Mouse (Mus musculus): ENCODE data around the gene Paf1. TPM values are rescaled to one million over a fixed set of nuclear protein-coding genes. Genes with fewer than 3 reads are reported as not detected.
A peak's percentile ranks its signal among the peaks of the same experiment; 100 is the strongest.

Gene Paf1
- polyA plus RNA-seq, 1 experiment from 2014 or later, result 103 TPM

DNA sequence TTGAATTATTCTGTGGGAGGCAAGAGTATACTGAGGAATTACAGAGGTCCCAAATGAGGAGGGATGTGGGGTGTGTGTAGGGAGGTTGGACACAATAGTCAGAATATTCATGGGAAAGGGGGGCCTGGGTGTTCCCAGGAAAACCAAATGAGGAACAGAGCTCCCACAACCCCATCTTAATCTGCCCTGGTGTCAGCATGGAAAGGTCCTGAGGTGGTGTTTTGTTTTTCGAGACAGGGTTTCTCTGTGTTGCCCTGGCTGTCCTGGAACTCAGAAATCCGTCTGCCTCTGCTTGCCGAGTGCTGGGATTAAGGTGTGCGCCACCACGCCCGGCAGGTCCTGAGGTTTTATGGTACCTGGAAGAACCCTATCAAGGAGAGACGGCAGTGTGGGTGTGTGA lies 34.3 kb upstream of the Paf1 start:
- peaks cover 24% of the 10 kb centered on the region for H3K4me1 ChIP-seq (replicated peaks)
- 0 out of 2 replicates have a peak overlapping the region, but pooled peaks have one; percentile 52 for H3K27ac ChIP-seq (replicated peaks)
- peak overlapping the region; percentile 14; the same call in 1 of the 2 replicates for H3K9ac ChIP-seq
- H3K9me3 ChIP-seq, result no peaks in the 10 kb centered on the region
- H3K27me3 ChIP-seq, result no peaks in the 10 kb centered on the region
- H3K4me2 ChIP-seq, result no peak overlapping the region
- H3K4me3 ChIP-seq, result no peak overlapping the region
- H3K36me3 ChIP-seq, result peaks cover 64% of the 10 kb centered on the region
- no peak for ATAC-seq (ENCODE audit: low read depth)
- 77% methylated on average over 7 of the region's 7 CpGs for WGBS

DNA sequence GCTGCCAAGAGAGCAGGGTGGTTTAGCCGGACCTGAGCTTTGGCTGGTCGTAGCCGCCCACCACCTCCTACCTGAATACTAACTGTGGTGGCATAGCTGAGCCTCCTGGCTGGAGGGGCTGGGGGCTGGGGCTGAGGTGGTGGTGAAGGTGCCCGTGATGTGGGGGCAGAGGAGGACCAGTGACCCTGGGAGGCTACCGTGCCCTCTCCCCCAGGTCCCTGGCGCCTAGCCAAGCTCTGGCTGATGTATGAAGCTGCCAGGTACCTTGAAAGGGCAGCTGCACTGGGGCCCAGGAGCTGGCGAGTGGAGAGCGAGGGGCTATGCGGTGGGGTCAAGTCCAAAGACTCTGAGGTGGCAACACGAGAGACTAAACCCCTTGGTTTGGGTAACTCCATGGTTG lies 32.9 kb upstream of the Paf1 start:
- no peak for ATAC-seq (ENCODE audit: low read depth)
- WGBS, result 91% methylated on average over 10 of the region's 10 CpGs

DNA sequence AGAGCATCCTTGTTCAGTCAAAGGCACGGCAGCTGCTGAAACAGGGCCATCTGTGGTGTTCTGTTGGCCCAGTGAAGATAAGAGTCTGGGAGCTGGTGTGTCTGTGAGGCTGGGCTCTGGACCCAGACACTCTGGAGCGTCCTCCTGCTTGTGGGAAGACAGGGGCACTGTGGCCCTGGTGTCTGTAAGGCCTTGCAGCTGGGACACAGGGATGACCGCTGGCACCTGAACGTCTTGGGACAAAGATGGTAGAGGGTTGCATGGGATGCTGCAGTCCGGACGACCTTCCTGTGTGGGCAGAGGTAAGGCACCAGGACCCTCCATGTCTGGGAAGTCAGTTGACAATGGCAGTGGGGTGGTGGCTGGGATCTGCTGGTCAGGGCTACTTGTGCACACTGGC lies 32.5 kb upstream of the Paf1 start:
- peaks cover 65% of the 10 kb centered on the region for H3K36me3 ChIP-seq
- WGBS, result 92% methylated on average over 6 of the region's 6 CpGs

More for the DNA sequence above, 32.9 kb upstream of the Paf1 start:
- no peak overlapping the region for H3K4me2 ChIP-seq
- peaks cover 64% of the 10 kb centered on the region for H3K36me3 ChIP-seq
- no peak overlapping the region for H3K9ac ChIP-seq
- H3K27me3 ChIP-seq, result no peaks in the 10 kb centered on the region
- H3K4me3 ChIP-seq, result no peak overlapping the region
- H3K4me1 ChIP-seq (replicated peaks), result peaks cover 24% of the 10 kb centered on the region
- H3K27ac ChIP-seq (replicated peaks), result no peak overlapping the region
- no peaks in the 10 kb centered on the region for H3K9me3 ChIP-seq

DNA sequence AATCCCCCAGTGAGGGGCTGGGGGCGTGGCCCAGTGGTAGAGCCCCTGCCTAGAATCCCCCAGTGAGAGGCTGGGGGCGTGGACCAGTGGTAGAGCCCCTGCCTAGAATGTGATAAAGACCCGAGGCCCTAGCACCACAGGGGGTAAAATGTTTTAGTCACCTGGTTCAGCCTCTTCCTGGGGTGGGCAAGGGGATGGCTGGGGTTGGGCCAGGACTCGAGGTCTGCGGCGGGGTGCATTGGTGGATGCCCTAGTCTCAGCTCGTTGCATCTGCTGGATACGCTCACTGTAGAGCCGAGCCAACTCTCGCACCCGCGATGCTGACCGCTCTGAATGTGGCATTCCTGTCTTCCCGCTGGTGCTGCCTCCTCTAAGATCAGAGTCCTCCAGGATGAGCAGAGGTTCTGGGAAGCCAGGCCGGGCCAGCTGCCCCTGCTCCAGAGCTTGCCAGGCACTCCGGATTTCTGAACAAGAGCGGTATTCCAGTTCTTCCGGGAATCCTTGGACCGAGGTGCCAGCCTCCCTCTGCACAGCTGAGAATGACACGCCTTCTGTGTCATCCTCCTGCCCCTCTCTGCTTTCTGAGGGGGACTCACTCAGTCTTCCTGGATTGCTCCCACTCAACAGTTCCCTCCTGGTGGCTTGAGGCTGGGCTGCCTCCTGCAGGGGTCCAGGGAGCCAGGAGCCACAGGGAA lies 31.0 kb upstream of the Paf1 start:
- Histone ChIP-seq H3K36me3 (peaks cover 76% of the 10 kb centered on the region), H3K9ac (no peak overlapping the region), H3K4me2 (no peak overlapping the region), H3K4me1 (replicated peaks) (peaks cover 21% of the 10 kb centered on the region), H3K9me3 (no peaks in the 10 kb centered on the region), H3K4me3 (no peak overlapping the region), H3K27me3 (no peaks in the 10 kb centered on the region), H3K27ac (replicated peaks) (no peak overlapping the region)
- no peak for ATAC-seq (ENCODE audit: low read depth)
- 96% methylated on average over 20 of the region's 20 CpGs for WGBS

More for the DNA sequence above, 32.5 kb upstream of the Paf1 start:
- Histone ChIP-seq H3K4me2 (no peak overlapping the region), H3K9ac (no peak overlapping the region), H3K4me1 (replicated peaks) (peaks cover 24% of the 10 kb centered on the region), H3K9me3 (no peaks in the 10 kb centered on the region), H3K4me3 (no peak overlapping the region), H3K27me3 (no peaks in the 10 kb centered on the region), H3K27ac (replicated peaks) (no peak overlapping the region)
- no peak for ATAC-seq (ENCODE audit: low read depth)

DNA sequence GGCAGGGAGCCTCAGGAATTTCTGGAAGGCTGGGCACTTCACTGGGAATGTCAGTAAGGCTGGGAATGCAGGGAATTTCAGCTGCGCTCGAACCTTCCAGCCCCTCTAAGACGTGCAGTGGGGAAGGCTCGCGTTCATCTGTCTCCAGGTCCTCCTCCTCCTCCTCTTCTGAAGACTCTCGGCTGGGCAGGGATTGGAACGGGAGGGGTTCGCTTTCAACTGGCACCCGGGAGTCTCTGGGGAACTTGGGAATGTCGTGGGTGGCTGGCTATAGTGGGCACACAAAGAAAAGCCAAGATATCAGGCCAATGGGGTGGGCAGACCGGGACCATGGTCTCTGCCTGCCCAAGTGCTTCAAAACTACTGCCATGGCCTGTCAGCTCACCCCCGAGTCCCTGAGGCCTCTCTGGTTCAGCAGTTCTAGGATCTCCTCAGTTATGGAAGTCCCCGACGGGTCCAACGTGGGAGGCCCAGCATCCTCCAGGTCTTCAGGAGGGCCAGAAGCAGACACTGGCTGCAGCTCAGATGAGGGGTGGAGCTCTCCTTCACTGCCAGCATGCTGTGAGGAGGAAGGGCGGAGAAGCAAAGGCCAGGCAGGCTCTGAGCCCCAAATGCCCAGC lies 30.2 kb upstream of the Paf1 start:
- H3K4me3 ChIP-seq, result no peak overlapping the region
- peaks cover 14% of the 10 kb centered on the region; the same call in 1 of the 2 replicates for H3K4me1 ChIP-seq (replicated peaks)
- 90% methylated on average over 16 of the region's 16 CpGs for WGBS
- peaks cover 84% of the 10 kb centered on the region for H3K36me3 ChIP-seq
- no peak overlapping the region for H3K9ac ChIP-seq
- H3K27me3 ChIP-seq, result no peaks in the 10 kb centered on the region
- no peaks in the 10 kb centered on the region for H3K9me3 ChIP-seq
- ATAC-seq (ENCODE audit: low read depth), result no peak
- no peak overlapping the region for H3K27ac ChIP-seq (replicated peaks)
- H3K4me2 ChIP-seq, result no peak overlapping the region

DNA sequence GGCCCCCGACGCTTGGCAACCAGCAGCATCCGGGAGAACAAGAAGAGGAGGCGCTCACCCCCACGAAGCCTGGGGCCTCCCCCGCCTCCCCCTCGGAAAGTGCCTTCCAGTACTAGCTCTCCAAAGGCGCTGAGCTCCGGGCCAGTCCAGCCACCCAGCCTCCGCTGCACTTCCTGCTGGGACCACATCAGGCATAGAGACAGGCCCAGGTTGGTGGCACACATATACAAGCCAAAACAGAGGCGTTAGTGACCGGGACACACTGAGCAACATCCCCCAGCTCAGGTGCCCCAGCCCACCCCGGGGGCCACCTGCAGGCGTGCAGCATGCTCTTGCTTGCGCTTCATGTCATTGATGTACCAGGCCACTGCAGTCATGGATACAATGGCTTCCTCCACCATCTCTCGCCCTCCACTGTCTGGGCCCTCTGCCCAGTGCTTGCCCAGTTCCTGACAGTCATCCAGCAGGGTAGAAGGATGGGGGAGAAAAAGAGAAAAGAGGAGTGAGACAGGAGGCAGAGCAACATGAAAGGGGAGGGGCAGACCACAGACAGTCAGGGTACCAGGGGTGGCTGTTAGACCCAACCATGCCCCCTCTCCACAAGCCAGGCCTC lies 25.0 kb upstream of the Paf1 start:
- Histone ChIP-seq H3K36me3 (peaks cover 65% of the 10 kb centered on the region), H3K4me2 (no peak overlapping the region), H3K4me3 (no peak overlapping the region), H3K4me1 (replicated peaks) (peaks cover 28% of the 10 kb centered on the region), H3K27ac (replicated peaks) (no peak overlapping the region), H3K27me3 (no peaks in the 10 kb centered on the region), H3K9ac (no peak overlapping the region), H3K9me3 (no peaks in the 10 kb centered on the region)
- ATAC-seq (ENCODE audit: low read depth), result no peak
- WGBS, result 91% methylated on average over 16 of the region's 16 CpGs

DNA sequence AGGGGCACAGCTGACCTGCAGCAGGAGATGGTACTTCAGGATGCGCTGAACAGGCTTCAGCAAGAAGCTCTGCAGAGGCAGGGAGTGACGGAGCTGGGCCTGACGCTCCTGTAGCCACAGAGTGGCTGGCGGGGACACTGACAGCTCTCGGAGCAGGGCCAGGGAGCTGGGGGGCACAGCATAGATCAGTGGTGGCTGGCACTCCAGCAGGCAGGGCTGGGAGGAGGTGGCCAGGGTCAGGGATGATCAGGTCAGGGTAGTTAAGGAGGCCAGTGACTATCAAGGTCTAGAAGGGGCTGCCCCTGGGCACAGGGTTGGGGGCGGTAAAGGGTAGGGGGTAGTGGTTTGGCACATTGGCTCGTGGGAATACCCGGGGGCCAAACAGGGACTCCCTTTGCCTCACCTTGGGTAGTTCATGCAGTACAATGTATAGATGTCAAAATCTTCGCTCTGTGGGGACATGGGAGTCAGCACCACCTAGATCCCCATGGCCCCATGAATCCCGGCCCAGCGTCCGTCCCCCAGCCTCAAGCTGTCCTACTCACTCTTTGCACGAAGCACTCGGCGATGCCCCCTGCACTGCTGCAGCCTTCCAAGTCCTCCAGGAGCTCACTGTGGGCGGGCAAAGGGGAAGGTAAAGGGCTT lies 24.4 kb upstream of the Paf1 start:
- Histone ChIP-seq H3K9ac (no peak overlapping the region), H3K4me1 (replicated peaks) (peaks cover 28% of the 10 kb centered on the region), H3K9me3 (no peaks in the 10 kb centered on the region), H3K4me2 (no peak overlapping the region), H3K4me3 (no peak overlapping the region), H3K27me3 (no peaks in the 10 kb centered on the region), H3K36me3 (peaks cover 61% of the 10 kb centered on the region), H3K27ac (replicated peaks) (no peak overlapping the region)
- ATAC-seq (ENCODE audit: low read depth), result no peak
- WGBS, result 93% methylated on average over 16 of the region's 16 CpGs

DNA sequence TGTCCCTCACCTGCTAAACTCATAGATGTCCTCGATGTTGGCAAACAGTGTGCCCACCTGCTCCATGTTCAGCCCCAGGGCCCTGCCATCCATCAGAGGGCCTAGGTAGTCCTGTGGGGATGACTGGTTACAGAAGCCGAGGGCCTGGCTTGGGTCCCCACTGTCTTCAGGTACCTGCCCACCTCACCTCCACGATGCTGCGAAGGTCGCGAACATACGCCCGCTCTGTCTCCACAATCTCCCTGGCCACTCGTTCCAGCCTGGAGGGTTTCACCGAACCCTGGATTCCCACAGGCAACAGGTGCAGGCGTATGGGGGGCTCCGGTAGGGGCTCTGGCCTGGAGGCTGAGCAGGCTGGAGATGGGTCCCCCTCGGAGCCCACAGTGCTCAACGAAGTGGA lies 22.7 kb upstream of the Paf1 start:
- no peak overlapping the region for H3K27ac ChIP-seq (replicated peaks)
- peak overlapping the region; percentile 84; the same call in 1 of the 2 replicates for H3K9ac ChIP-seq
- no peaks in the 10 kb centered on the region for H3K9me3 ChIP-seq
- no peaks in the 10 kb centered on the region for H3K27me3 ChIP-seq
- ATAC-seq (ENCODE audit: low read depth), result no peak
- H3K4me3 ChIP-seq, result peak overlapping the region; percentile 64
- peaks cover 45% of the 10 kb centered on the region for H3K36me3 ChIP-seq
- H3K4me1 ChIP-seq (replicated peaks), result peaks cover 37% of the 10 kb centered on the region
- WGBS, result 93% methylated on average over 14 of the region's 14 CpGs
- H3K4me2 ChIP-seq, result peak overlapping the region; percentile 78

DNA sequence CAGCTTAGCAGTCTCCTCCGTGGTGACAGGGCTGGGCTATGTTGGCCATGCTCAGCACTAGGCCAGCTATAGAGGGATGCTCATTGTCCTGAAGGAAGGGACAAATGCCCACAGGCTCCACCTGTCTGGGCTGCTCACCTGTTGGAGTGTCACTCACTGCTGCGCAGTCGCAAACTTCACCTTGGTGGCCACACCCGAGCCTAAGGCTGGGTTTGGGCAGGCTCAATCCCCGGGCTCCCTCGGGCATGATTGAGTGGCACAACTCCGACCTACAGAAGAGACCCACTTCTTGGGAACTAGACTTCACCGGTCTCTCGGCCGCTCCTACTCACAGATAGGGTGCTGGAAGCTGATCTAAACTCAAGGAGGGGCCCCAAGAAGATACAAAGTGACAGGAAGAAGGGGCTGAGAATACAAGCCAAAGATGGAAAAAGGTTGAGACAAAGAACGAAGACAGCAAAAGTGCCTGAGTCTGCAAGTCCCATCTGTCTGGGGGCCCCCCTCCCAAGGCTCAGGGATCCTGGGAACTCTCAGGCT lies 21.7 kb upstream of the Paf1 start:
- Histone ChIP-seq H3K4me1 (replicated peaks) (peaks cover 47% of the 10 kb centered on the region), H3K9me3 (no peaks in the 10 kb centered on the region), H3K9ac (peak overlapping the region; percentile 84), H3K27ac (replicated peaks) (peak overlapping the region; percentile 91), H3K4me2 (peak overlapping the region; percentile 78), H3K36me3 (peaks cover 37% of the 10 kb centered on the region), H3K4me3 (peak overlapping the region; percentile 64), H3K27me3 (no peaks in the 10 kb centered on the region)
- WGBS, result 8% methylated on average over 11 of the region's 11 CpGs
- no peak for ATAC-seq (ENCODE audit: low read depth)

DNA sequence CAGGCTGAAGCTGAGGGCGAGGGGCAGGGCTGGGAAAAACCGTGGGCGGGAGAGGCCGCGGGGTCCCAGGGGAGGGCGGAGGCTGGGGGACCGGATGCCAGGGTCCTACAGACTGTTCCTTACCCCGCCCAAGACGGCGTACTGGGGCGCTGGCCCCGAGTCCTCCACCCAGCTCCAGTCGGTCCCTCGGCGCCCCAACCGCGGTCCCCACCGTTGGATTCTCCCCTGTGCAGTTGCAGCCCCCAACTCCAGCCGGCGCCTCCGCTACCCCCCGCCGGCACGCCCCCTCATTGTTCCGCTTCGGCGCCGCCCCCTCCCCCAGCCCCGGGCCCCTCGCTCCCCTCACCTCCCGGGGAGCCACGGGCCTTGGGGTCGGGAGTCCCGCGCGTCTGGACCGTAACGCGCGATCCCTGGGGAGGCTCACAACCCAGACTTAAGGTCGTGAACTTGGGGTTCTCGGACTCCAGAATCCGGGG lies 21.2 kb upstream of the Paf1 start:
- no peaks in the 10 kb centered on the region for H3K27me3 ChIP-seq
- peak overlapping the region; percentile 78 for H3K4me2 ChIP-seq
- H3K27ac ChIP-seq (replicated peaks), result peak overlapping the region; percentile 91
- peak overlapping the region; percentile 64 for H3K4me3 ChIP-seq
- under 1% methylated on average over 42 of the region's 43 CpGs for WGBS
- peaks cover 32% of the 10 kb centered on the region for H3K36me3 ChIP-seq
- ATAC-seq (ENCODE audit: low read depth), result peak; percentile 6; the same call in 1 of the 2 replicates
- H3K9ac ChIP-seq, result peak overlapping the region; percentile 84
- H3K4me1 ChIP-seq (replicated peaks), result peaks cover 52% of the 10 kb centered on the region
- H3K9me3 ChIP-seq, result no peaks in the 10 kb centered on the region

DNA sequence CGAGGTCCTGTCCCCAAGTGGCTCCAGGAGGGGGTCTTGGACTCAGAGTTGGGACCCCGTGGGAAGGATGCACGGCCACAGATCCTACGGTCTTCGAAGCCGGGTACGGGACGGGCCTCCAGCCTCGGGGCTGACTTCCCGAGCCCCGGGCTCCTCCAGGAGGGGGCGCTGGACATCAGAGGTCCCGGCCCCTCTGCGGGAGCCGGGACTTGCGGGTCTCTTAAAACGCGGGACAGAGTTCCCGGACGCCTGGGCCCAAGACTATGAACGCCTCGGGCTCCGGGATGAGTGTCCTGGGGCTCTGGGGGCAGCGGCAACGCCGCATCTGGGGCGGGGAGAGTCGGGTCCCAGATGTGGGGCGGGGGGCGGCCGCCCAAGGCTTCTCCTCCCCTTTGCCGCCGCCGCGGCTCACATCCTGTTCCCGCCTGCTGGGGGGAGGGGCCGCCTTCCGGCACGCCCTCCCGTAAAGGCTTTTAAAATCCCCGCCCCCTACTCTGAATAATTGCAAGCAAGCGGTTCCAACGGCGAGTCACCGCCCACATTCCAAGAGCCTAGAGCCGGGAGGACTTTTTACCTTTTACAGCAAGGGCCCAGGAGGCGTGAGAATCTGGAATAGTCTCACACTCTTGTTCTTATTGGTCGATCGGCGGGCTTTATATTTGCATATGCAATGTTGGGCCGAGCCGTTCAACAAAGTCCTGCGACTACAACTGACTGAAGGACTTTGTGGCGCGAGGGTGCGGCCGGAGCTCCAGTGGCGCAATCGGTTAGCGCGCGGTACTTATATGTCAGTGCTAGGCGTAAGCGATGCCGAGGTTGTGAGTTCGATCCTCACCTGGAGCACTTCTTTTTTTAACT lies 20.3 kb upstream of the Paf1 start, which contains the start of gene Plekhg2:
Gene Plekhg2, minus strand, starts transcription at position 349 of the 858 bp plus-strand sequence.
- Histone ChIP-seq H3K36me3 (peaks cover 22% of the 10 kb centered on the region), H3K4me2 (peak within 1 kb of the TSS; percentile 78), H3K4me3 (peak within 1 kb of the TSS; percentile 64), H3K4me1 (replicated peaks) (peaks cover 60% of the 10 kb centered on the region), H3K27me3 (no peaks in the 10 kb centered on the region), H3K9ac (peak within 1 kb of the TSS; percentile 84), H3K27ac (replicated peaks) (peak within 1 kb of the TSS; percentile 91), H3K9me3 (no peaks in the 10 kb centered on the region)
- ATAC-seq (ENCODE audit: low read depth), result peak; percentile 85
- under 1% methylated on average over 65 of the region's 66 CpGs for WGBS
